8 mouse cellular contexts compared by ENCODE assay signal in the genomic region with DNA sequence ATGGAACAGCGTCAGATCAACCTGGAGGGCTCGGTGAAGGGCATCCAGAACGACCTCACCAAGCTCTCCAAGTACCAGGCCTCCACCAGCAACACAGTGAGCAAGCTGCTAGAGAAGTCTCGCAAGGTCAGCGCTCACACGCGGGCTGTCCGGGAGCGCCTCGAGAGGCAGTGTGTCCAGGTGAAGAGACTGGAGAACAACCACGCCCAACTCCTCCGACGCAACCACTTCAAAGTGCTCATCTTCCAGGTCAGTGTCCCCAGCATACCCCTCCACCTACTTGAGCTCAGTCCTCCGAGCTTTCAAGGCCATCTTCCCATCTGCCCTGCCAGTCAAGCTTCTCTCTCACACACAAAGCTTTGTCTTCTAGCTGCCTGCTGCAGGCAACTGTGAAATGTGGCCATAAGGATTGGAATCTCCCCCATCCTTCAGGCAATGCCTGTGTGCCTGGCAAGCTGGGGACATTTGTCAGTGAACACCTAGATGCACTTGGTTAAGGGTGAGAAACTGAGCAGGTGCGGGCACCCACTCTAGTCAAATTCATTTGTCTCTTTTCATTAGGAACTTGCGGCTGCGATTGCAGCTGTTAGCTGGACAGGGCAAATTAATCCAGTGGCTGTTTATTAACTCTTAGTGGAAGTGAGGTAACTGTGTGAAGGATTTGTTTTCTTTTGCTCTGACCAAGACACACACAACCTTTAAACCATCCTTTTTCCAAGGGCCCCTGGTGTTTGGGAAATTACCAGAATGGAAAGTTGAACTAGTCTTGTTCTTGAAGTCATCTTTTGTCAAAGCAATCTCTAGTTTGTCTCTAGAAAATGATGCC. TPM values are rescaled to one million over a fixed set of nuclear protein-coding genes. Genes with fewer than 3 reads are reported as not detected.
A peak's percentile ranks its signal among the peaks of the same experiment; 100 is the strongest.
DNase-seq lines count a peak whose midpoint lies in the region; ATAC-seq and TF ChIP-seq lines count a peak whose summit lies in the region.

No protein-coding gene starts in this region.

- TF ChIP-seq CTCF in liver, postnatal 0 days (IDR thresholded peaks at IDR 0.05; ENCODE audit: low read depth), result no peak

- peak; percentile 21 for DNase-seq in left cerebral cortex, postnatal 4 days
- no peak for DNase-seq in left cerebral cortex, postnatal 36 days (ENCODE audit: low spot score in 2 of 2)
- DNase-seq in liver, postnatal 0 days, result no peak
- peak; percentile 21 for DNase-seq in testis, postnatal 14 days (ENCODE audit: low spot score)
- DNase-seq in right cerebral cortex, adult 2 months (ENCODE audit: low spot score in 2 of 2), result no peak
- DNase-seq in layer of hippocampus, adult 9-10 months (ENCODE audit: low spot score), result no peak

- no peaks in the 10 kb centered on the region for H3K36me3 ChIP-seq in embryonic facial prominence, embryonic 15.5 days
- H3K36me3 ChIP-seq in intestine, embryonic 15.5 days, result no peaks in the 10 kb centered on the region
- H3K36me3 ChIP-seq in liver, postnatal 0 days (replicated peaks; ENCODE audit: insufficient read depth, low read length), result no peaks in the 10 kb centered on the region

- TF ChIP-seq EP300 in liver, postnatal 0 days (IDR thresholded peaks at IDR 0.05; ENCODE audit: low read depth), result no peak

- WGBS in embryonic facial prominence, embryonic 15.5 days, result 85% methylated on average over 17 of the region's 17 CpGs
- 41% methylated on average over 17 of the region's 17 CpGs for WGBS in intestine, embryonic 15.5 days
- WGBS in liver, postnatal 0 days (ENCODE audit: insufficient replicate concordance), result 69% methylated on average over 17 of the region's 17 CpGs

- peak overlapping the region; percentile 30 for H3K4me3 ChIP-seq in embryonic facial prominence, embryonic 15.5 days (replicated peaks)
- peak overlapping the region; percentile 39 for H3K4me3 ChIP-seq in intestine, embryonic 15.5 days (replicated peaks)
- H3K4me3 ChIP-seq in liver, postnatal 0 days (ENCODE audit: low read depth, low read length), result peak overlapping the region; percentile 44

- no peak overlapping the region for H3K9ac ChIP-seq in embryonic facial prominence, embryonic 15.5 days
- peak overlapping the region; percentile 43 for H3K9ac ChIP-seq in intestine, embryonic 15.5 days
- peak overlapping the region; percentile 57 for H3K9ac ChIP-seq in liver, postnatal 0 days (replicated peaks)

- no peaks in the 10 kb centered on the region for H3K27me3 ChIP-seq in embryonic facial prominence, embryonic 15.5 days
- H3K27me3 ChIP-seq in intestine, embryonic 15.5 days (replicated peaks), result no peaks in the 10 kb centered on the region
- no peaks in the 10 kb centered on the region for H3K27me3 ChIP-seq in liver, postnatal 0 days (ENCODE audit: insufficient read depth, low read length)

- peaks cover 13% of the 10 kb centered on the region; the same call in 1 of the 2 replicates for H3K4me1 ChIP-seq in embryonic facial prominence, embryonic 15.5 days
- 0 out of 2 replicates have a peak, but pooled peaks cover 6% of the 10 kb centered on the region for H3K4me1 ChIP-seq in intestine, embryonic 15.5 days (replicated peaks)
- peaks cover 13% of the 10 kb centered on the region for H3K4me1 ChIP-seq in liver, postnatal 0 days (ENCODE audit: insufficient read depth)

- no peaks in the 10 kb centered on the region for H3K9me3 ChIP-seq in embryonic facial prominence, embryonic 15.5 days (replicated peaks)
- H3K9me3 ChIP-seq in intestine, embryonic 15.5 days, result no peaks in the 10 kb centered on the region
- no peaks in the 10 kb centered on the region for H3K9me3 ChIP-seq in liver, postnatal 0 days (ENCODE audit: low read length)

- ATAC-seq in embryonic facial prominence, embryonic 15.5 days (ENCODE audit: insufficient number of reproducible peaks, low FRiP score, low TSS enrichment, low read depth), result no peak
- ATAC-seq in intestine, embryonic 15.5 days, result peak; percentile 55
- 0 out of 2 replicates have a peak, but pooled peaks have one; percentile 4 for ATAC-seq in liver, postnatal 0 days

- peak overlapping the region; percentile 78 for H3K27ac ChIP-seq in embryonic facial prominence, embryonic 15.5 days (replicated peaks)
- peak overlapping the region; percentile 82 for H3K27ac ChIP-seq in intestine, embryonic 15.5 days
- H3K27ac ChIP-seq in liver, postnatal 0 days (ENCODE audit: low read depth), result peak overlapping the region; percentile 67

- H3K4me2 ChIP-seq in embryonic facial prominence, embryonic 15.5 days (replicated peaks), result peak overlapping the region; percentile 44
- peak overlapping the region; percentile 59 for H3K4me2 ChIP-seq in intestine, embryonic 15.5 days (replicated peaks)
- H3K4me2 ChIP-seq in liver, postnatal 0 days (ENCODE audit: low read depth, low read length), result peak overlapping the region; percentile 62

- intact Hi-C loops in left cerebral cortex, postnatal 4 days (cut with DNase I), result no loop called here
- intact Hi-C loops in left cerebral cortex, postnatal 36 days (cut with DNase I), result no loop called here

RNA-seq across cellular contexts. Expression of a gene that starts 0.9 kb away (rescaled TPM):
- 1 to 10 TPM; 2.9 to 3.4 TPM for total RNA-seq in left cerebral cortex, postnatal 4 days (2021)
- 1 to 10 TPM; 8.6 TPM for total RNA-seq in left cerebral cortex, postnatal 36 days (2021)
- polyA plus RNA-seq in embryonic facial prominence, embryonic 15.5 days (2015; fragmentation: Nextera tagmentation; extraction: Ambion mirVana), result 43.3 and 50.5 TPM in 2 replicates
- 74.8 and 83.0 TPM in 2 replicates for polyA plus RNA-seq in intestine, embryonic 15.5 days (2015; fragmentation: Nextera tagmentation; extraction: Ambion mirVana)
- polyA plus RNA-seq in liver, postnatal 0 days (2015; fragmentation: Nextera tagmentation; extraction: Ambion mirVana), result 24.7 and 28.0 TPM in 2 replicates

Comparison
In these comparisons a context has a peak if more than half of its experiments do, and no peak if none do; other contexts are left out.
1. DNase-seq: peak in left cerebral cortex, postnatal 4 days (single experiment) and testis, postnatal 14 days (single experiment); none in left cerebral cortex, postnatal 36 days (0 of 2), liver, postnatal 0 days (single experiment), right cerebral cortex, adult 2 months (0 of 2) and layer of hippocampus, adult 9-10 months (single experiment).
2. Peak in every context shown above with its lines, with median percentiles within 50 percentile points of each other: H3K27ac ChIP-seq, H3K4me2 ChIP-seq and H3K4me3 ChIP-seq.